Comparison of ENCODE assay signal across 8 mouse cellular contexts in the genomic region with DNA sequence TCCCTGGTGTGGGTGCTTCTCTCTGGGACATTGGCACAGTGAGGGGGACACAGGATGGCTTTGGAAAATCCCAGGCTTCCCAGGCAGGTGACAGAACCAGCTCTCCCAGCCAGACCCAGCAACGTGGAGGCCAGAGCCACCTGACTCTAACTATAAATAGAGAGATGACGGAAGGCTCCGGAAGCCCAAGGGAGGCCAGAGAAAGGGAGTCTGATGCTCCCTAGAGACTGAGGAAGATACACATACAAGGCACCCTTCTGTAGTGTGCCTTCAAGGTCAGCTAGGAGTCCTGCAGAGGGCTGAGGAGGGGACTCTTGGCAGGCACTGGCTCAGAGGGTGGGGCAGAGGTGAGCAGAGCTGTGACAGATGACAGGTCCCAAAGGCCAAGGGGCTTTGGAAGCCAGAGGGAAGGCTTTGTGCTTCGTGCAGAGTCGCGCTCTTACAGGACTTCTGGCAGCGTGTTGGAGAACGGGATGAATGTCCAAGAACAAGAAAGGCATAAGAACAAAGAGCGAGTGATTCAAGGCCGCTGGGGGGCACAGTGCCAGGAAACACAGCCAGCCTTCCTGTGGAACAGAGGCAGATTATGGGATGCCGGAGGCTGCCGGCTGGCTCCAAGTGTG. TPM values are rescaled to one million over a fixed set of nuclear protein-coding genes. Genes with fewer than 3 reads are reported as not detected.
DNase-seq lines count a peak whose midpoint lies in the region; ATAC-seq and TF ChIP-seq lines count a peak whose summit lies in the region.

No protein-coding gene starts in this region.

- no peaks in the 10 kb centered on the region for H3K36me3 ChIP-seq in CH12.LX (replicated peaks in 1 of 2; ENCODE audit: control insufficient read depth in 1 of 2, insufficient read depth in 1 of 2, low read length in 1 of 2)
- H3K36me3 ChIP-seq in neural tube, embryonic 15.5 days: no peaks in the 10 kb centered on the region

- WGBS in neural tube, embryonic 15.5 days: 28% methylated on average over 12 of the region's 12 CpGs

- H3K4me1 ChIP-seq in CH12.LX (ENCODE audit: control insufficient read depth in 1 of 2, insufficient read depth in 2 of 2): peaks cover 13 to 24% of the 10 kb centered on the region in 2 experiments
- peaks cover 27% of the 10 kb centered on the region for H3K4me1 ChIP-seq in neural tube, embryonic 15.5 days

- H3K27ac ChIP-seq in CH12.LX (ENCODE audit: insufficient read depth, low read depth): no peak overlapping the region
- peak overlapping the region; percentile 61 for H3K27ac ChIP-seq in neural tube, embryonic 15.5 days (replicated peaks)

- no peak for TF ChIP-seq POLR2A in CH12.LX (IDR thresholded peaks at IDR 0.05; ENCODE audit: low read depth, low read length)

- peak; percentile 52 for ATAC-seq in frontal cortex, adult (ENCODE audit: low TSS enrichment)
- ATAC-seq in neural tube, embryonic 15.5 days (ENCODE audit: low FRiP score): peak; percentile 23; the same call in 1 of the 2 replicates

- TF ChIP-seq CTCF in CH12.LX (conservative IDR thresholded peaks at IDR 0.05 in 1 of 2, IDR thresholded peaks at IDR 0.05 in 1 of 2; ENCODE audit: low read depth in 2 of 2, low read length in 2 of 2): no peak

- no peak overlapping the region for H3K4me2 ChIP-seq in CH12.LX (ENCODE audit: insufficient read depth, low read depth, poor library complexity, severe bottlenecking)
- peak overlapping the region; percentile 9; the same call in 1 of the 2 replicates for H3K4me2 ChIP-seq in neural tube, embryonic 15.5 days

- H3K79me2 ChIP-seq in CH12.LX (replicated peaks; ENCODE audit: control insufficient read depth, extremely low read depth, insufficient read depth, poor library complexity, severe bottlenecking): no peaks in the 10 kb centered on the region

- intact Hi-C loops in heart, postnatal 14 days (cut with DNase I): loop anchor here (1.0 kb wide), 1 partner anchor 47 kb away; a partner anchor contains a TSS
- intact Hi-C loops in left cerebral cortex, postnatal 10 days (cut with DNase I): loop anchor here (5.0 kb wide), 1 partner anchor 50 kb away; no protein-coding TSS in a partner anchor

- no peak for TF ChIP-seq EP300 in CH12.LX (IDR thresholded peaks at IDR 0.05; ENCODE audit: low read length)

- DNase-seq in CH12.LX (ENCODE audit: extremely low read depth): no peak
- DNase-seq in adrenal gland, postnatal 36 days: peak; percentile 85 to 90
- DNase-seq in heart, postnatal 14 days: peak; percentile 70 to 72
- peak; percentile 84 to 91 for DNase-seq in left cerebral cortex, postnatal 10 days (ENCODE audit: extremely low spot score in 1 of 2, low spot score in 2 of 2)
- DNase-seq in spleen, adult 12 weeks (ENCODE audit: low spot score): no peak
- no peak for DNase-seq in B cell, adult 2 months

- no peak for TF ChIP-seq RAD21 in CH12.LX (IDR thresholded peaks at IDR 0.05; ENCODE audit: low read depth, low read length)

- H3K9me3 ChIP-seq in CH12.LX (replicated peaks; ENCODE audit: low read length): no peaks in the 10 kb centered on the region
- H3K9me3 ChIP-seq in neural tube, embryonic 15.5 days (replicated peaks): no peaks in the 10 kb centered on the region

- in situ Hi-C loops in CH12.LX (cut with MboI; ENCODE audit: low pct_ligation_motif_present, low pct_unique_long_range_greater_than_20kb, low sequenced_read_pairs): loop anchor here (5.0 kb wide), 2 partner anchors 55 to 90 kb away; no protein-coding TSS in a partner anchor

- dilution Hi-C loops in CH12.LX (cut with MboI; ENCODE audit: extremely low pct_ligation_motif_present, extremely low pct_unique_long_range_greater_than_20kb, low sequenced_read_pairs): no loop called here

- peaks cover 91% of the 10 kb centered on the region for H3K27me3 ChIP-seq in CH12.LX (replicated peaks)
- H3K27me3 ChIP-seq in neural tube, embryonic 15.5 days (replicated peaks): peaks cover 9% of the 10 kb centered on the region; the same call in 1 of the 2 replicates

- H3K4me3 ChIP-seq in CH12.LX (replicated peaks in 1 of 3; ENCODE audit: low read depth in 2 of 3, low read length in 2 of 3, poor library complexity in 1 of 3): no peak overlapping the region
- H3K4me3 ChIP-seq in neural tube, embryonic 15.5 days (replicated peaks): no peak overlapping the region

- H3K9ac ChIP-seq in CH12.LX (ENCODE audit: insufficient read depth, low read depth): no peak overlapping the region
- no peak overlapping the region for H3K9ac ChIP-seq in neural tube, embryonic 15.5 days (replicated peaks)

TF ChIP-seq in CH12.LX, 34 proteins besides CTCF, POLR2A, EP300 and RAD21:
- TF ChIP-seq TCF12 (IDR thresholded peaks at IDR 0.05; ENCODE audit: low read depth, low read length) (peak; percentile 24; the same call in 1 of the 2 replicates), PAX5 (IDR thresholded peaks at IDR 0.05; ENCODE audit: low read length) (no peak), ETS1 (conservative IDR thresholded peaks at IDR 0.05; ENCODE audit: low read depth, low read length) (0 out of 2 replicates have a peak, but pooled peaks have one; percentile 24), MEF2A (IDR thresholded peaks at IDR 0.05; ENCODE audit: borderline replicate concordance, low read depth, low read length) (peak; percentile 79; the same call in 1 of the 2 replicates)
TF ChIP-seq in CH12.LX: peak in this region for 3.

RNA-seq across cellular contexts. Expression of a gene that starts 37.3 kb away (rescaled TPM):
- total RNA-seq in CH12.LX (2012; rRNA removed): 0.21 and 0.55 TPM in 2 replicates
- total RNA-seq in CH12.LX (2014; rRNA removed): not detected in 2 replicates
- polyA plus RNA-seq in CH12.LX (2012; ENCODE audit: insufficient read length, low read depth): 0.12 and 0.21 TPM in 2 replicates
- 1 to 10 TPM; 4.0 to 5.6 TPM for total RNA-seq in adrenal gland, postnatal 36 days (2021)
- total RNA-seq in heart, postnatal 14 days (2021): 1 to 10 TPM; 3.0 to 3.5 TPM
- total RNA-seq in left cerebral cortex, postnatal 10 days (2021): 10 to 100 TPM; 65.9 to 68.7 TPM
- polyA plus RNA-seq in neural tube, embryonic 15.5 days (2015; fragmentation: Nextera tagmentation; extraction: Ambion mirVana): 11.2 and 12.2 TPM in 2 replicates

RNA-seq across cellular contexts. Expression of a gene that starts 47.0 kb away (rescaled TPM):
- not detected in 2 replicates for total RNA-seq in CH12.LX (2012; rRNA removed)
- not detected in 2 replicates for total RNA-seq in CH12.LX (2014; rRNA removed)
- not detected in 2 replicates for polyA plus RNA-seq in CH12.LX (2012; ENCODE audit: insufficient read length, low read depth)
- 10 to 100 TPM; 17.7 to 29.8 TPM for total RNA-seq in adrenal gland, postnatal 36 days (2021)
- total RNA-seq in heart, postnatal 14 days (2021): 10 to 100 TPM; 35.0 to 39.4 TPM
- total RNA-seq in left cerebral cortex, postnatal 10 days (2021): 100 to 1,000 TPM; 240 to 248 TPM
- 10.4 and 17.3 TPM in 2 replicates for polyA plus RNA-seq in neural tube, embryonic 15.5 days (2015; fragmentation: Nextera tagmentation; extraction: Ambion mirVana)

Comparison
In these comparisons a context has a peak if more than half of its experiments do, and no peak if none do; other contexts are left out.
1. DNase-seq: peak in adrenal gland, postnatal 36 days (2 of 2), heart, postnatal 14 days (2 of 2) and left cerebral cortex, postnatal 10 days (2 of 2); none in CH12.LX (single experiment), spleen, adult 12 weeks (single experiment) and B cell, adult 2 months (0 of 2).
2. RNA of a gene that starts 37.3 kb away (total RNA-seq): 65.9 to 68.7 TPM in left cerebral cortex, postnatal 10 days; 4.0 to 5.6 TPM in adrenal gland, postnatal 36 days, 3.0 to 3.5 TPM in heart, postnatal 14 days and 0.21 to 0.55 TPM in CH12.LX; every median in the first group is over 10 times any median in the second.
3. RNA of a gene that starts 47.0 kb away (total RNA-seq): 240 to 248 TPM in left cerebral cortex, postnatal 10 days, 35.0 to 39.4 TPM in heart, postnatal 14 days and 17.7 to 29.8 TPM in adrenal gland, postnatal 36 days; not detected in CH12.LX; every median in the first group is over 10 times any median in the second.